Mouse (Mus musculus): ENCODE measurements at regions not wholly inside any gene's neighbourhood (a gene's known extent, or its start where the extent isn't known, plus 50 kb on each side); places are given as distances from the start of the nearest gene placed in this dataset.

DNA sequence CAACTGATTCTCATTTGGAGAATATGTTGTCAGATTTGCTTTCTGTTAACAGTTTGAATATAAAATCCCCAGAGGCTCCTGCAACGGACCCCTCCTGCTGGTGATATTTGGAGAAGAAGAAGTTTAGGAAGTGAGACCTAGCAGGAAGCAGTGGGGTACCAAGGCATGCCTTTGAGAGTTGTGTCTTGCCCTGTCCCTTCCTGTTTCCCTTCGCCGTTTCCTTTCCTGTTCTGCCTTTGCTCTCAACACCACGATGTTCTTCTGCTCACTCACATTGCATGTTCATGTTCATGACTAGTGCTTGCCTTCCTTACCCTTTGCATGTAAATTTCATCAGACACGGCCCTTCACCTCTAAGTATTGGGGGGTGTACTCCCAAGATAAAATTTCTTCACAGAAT lies 254.0 kb downstream of the Tle4 start:
- no peak for DNase-seq (ENCODE audit: low read depth, low spot score)

DNA sequence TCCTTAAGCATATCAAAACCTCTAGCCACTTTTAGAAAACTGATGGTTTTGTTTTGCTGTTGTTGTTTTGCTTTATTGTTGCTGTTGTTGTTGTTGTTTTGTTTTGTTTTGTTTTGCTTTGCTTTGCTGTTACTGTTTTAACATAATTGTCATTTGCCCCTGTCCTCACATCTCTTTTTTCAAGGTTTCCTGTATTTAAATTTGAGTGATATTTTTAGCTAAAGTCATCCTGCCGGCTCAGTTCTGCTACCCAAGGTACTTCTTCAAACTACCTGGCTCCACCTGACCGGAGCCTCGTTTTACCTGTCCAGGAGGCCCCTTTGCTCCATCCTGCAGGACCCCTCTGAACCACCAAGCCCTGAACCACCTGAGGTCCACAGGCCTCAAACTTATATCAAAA lies 253.4 kb downstream of the Tle4 start:
- no peak for DNase-seq (ENCODE audit: low read depth, low spot score)

DNA sequence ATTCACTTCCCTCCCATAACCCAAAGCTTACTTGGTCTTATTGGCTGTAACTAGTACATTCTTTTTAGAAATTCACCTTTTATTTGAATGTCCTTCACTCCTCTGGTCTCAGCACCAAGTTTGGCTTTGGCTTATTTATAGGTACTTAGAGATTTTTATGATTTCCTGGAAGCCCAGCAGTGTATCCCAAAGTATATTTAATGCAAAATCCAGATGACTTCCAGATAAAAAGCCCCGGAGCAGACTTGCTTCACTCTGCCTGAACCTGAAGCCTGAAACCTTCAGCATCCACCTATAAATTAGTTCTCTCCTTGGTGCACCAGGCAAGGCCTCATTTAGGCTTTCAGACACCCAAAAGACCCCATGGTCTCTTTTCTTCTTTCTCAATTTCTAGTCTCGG lies 250.8 kb downstream of the Tle4 start:
- no peak for DNase-seq (ENCODE audit: low read depth, low spot score)

DNA sequence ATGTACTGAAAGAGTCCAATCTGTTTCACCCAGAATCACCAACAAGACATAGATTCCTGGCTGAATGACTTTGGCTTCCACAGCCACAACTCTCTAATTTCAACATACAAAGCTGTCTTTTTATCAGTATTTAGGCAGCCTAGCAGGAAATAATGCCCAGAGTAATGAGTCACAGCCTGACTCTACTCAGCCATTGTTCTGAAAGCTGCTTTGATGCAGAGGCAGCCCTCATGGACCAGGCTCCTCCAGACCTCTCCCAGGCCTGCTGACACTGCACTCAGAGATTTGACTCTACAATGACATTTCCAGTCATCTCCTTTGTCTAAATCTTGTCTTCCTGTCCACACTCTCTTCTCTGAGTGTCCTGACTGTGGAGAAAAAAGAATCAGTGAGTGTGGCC lies 250.4 kb downstream of the Tle4 start:
- no peak for DNase-seq (ENCODE audit: low read depth, low spot score)

DNA sequence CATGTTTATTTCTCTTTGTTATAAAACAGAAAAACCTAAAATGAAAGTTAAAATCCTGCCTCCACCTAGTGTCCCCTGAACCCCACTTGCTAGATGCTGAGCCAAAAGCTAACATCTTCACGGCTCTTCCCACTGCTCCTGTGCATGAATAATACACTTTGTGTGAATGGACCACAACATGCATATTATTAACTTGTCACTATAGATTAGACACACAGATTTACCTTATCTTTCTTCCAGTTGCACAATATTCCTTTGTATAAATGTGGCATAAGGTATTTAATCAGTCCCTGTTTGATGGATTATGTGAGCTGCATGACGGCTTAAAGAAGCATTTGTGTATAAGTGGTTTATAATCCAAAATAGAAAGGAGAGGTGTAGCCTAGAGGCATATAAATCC lies 248.1 kb downstream of the Tle4 start:
- no peak for DNase-seq (ENCODE audit: low read depth, low spot score)

DNA sequence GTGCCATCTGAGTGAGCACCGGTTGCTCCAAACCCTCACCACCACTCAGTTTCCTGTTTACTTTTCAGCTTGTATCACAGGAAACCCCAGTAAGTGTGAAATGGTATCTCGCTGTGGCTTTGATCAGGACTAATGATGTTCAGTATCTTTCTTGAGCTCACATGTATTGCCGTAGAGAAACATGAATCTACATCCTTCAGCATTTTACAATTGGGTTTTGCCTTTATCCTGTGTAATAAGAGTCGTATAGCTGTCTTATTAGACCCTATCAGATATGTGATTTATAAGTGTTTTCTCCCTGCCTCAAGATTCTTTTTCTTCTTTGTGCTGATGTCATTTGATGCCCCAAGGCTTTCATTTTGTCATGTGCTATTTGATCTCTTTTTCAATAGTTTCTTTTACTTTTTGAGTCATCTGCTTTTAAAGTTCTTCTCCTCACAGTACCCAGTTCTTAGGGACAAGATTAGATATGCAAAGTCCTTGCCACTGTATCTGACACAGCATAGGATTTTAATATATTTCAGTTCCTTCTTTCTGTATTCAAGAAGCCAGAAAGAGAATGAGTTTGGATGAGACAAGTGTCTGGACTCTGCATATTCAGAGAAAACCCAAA lies 246.0 kb downstream of the Tle4 start:
- no peak for DNase-seq (ENCODE audit: low read depth, low spot score)

DNA sequence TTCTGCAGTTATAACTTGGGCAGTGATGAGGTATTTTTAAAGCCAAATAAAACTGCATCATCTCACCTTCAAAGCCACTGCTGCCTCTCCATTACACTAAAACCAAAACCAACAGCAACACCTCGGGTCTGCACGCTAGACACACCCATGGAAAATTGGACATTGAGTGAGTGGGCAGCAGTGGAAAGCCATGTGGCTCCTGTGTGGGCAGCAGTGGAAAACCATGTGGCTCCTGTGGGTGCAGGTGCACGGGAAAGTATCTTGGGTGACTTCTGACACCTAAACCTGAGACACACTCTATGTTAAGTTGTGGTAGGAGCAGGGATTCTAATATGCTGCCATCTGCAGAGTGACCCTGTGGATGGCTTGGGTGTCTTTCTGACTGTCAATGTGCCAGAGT lies 245.3 kb downstream of the Tle4 start:
- no peak for DNase-seq (ENCODE audit: low read depth, low spot score)

DNA sequence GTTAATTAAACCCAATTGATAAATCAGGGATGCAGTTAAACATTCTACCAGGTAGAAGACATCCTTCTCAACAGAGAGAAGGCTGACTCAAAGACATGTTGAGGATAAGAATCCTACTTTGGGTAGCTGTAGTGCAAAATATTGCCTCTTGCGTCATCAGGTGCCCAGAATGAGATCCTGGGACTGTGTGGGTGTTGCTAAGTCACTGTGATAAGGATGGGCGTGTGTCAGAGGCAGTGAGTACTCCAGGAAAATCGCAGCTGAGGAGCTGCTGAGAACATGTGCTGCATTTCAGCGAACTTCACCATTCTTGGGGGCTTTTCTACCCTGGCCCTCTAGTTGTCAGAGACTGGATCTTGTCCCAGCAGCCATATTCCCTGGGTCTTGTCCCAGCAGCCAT lies 244.7 kb downstream of the Tle4 start:
- DNase-seq (ENCODE audit: low read depth, low spot score) = no peak

DNA sequence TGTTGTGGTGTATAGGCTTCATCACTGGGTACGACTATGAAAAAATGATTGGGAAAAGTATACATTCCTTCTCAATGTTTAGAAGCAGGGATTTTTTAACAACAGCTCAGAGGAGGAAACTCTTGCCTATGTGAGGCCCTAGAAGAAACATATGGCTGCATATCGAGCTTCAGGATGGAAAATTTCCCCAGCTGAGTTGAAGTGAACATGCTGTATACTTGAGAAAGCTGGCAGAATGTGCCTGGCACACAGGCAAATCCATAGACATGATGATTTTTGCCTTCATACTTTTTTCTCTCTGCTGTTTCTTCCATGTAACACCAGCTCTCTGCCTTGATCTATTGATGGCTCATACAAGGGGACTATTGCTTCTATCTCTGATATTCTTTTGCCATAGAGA lies 242.7 kb downstream of the Tle4 start:
- no peak for DNase-seq (ENCODE audit: low read depth, low spot score)

DNA sequence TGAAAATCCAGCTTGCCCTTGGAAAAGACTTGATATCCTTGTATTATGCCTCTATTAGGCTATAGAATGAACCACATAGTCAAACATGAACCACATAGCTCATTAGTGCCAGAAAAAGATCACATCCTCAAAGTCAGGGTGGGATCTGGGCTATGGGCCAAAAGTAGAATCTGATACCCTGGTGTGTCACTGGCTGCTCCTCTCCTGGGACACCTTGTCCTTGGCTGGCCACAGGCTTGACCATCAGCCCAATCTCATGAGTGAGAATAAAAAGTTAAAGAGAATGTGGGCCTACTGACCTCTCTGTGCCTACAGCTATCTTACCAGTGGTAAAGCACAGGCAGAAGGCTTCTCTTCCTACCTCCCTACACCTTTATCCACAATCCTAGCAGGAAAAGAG lies 241.9 kb downstream of the Tle4 start:
- DNase-seq (ENCODE audit: low read depth, low spot score) = no peak

DNA sequence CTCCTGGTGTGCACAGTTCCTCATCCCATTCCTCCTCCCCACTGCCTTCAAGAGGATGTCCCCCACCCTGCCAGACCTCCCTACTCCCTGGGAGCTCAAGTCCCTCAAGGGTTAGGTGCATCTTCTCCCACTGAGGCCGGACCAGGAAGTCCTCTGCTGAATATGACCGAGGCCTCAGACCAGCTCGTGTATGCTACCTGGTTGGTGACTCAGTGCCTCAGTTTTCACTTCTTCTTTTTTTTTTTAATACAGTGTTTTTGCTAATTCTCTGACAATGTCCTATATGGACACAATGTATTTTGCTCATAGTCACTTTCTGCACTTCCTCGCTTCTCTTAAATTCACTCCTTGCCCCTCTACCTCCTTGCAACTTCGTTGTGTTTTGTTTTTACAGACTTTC lies 237.2 kb downstream of the Tle4 start:
- DNase-seq (ENCODE audit: low read depth, low spot score) = no peak

DNA sequence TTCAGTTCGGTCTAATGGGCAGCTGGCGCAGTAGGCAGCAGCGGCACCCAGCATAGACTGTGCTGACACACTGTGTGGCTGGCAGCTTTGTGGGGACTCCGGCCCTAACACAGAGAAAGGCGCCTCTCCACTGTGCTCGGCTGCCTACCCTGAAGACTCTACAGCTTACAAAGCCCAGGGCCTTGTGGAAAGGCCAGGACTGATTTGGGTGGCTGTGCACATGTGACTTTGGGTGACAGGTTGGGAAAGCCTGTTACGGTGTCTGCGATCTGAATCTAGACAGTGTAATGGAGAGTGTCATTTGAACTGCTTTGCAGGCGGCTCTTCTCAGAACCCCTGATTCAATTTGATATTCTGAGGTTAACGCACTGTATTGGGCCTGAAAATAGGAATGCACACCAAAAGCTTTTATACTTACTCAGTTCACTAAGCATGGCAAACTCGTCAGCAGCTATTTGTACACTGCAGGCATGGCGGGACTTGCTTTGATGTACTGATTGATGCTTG lies 228.7 kb downstream of the Tle4 start:
- no peak for DNase-seq (ENCODE audit: low read depth, low spot score)

DNA sequence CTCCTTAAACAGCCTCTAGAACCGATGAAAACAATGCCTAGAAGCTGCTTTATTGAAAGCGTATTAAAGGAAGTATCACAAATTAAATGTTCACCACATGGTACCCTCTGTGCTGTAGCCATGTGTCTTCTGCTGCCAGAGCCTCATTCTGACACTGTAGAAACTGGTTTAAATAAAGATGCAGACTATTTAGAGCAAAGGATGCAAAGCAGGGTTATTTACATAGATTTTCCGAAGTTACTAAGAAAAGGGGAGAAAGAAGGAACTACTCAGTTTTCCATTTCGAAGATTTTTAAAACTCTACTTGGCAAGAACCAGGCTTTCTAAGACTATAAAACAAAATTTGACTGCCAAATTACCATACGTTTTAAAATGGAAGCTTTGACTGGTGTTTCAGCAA lies 226.5 kb downstream of the Tle4 start:
- DNase-seq (ENCODE audit: low read depth, low spot score) = no peak

DNA sequence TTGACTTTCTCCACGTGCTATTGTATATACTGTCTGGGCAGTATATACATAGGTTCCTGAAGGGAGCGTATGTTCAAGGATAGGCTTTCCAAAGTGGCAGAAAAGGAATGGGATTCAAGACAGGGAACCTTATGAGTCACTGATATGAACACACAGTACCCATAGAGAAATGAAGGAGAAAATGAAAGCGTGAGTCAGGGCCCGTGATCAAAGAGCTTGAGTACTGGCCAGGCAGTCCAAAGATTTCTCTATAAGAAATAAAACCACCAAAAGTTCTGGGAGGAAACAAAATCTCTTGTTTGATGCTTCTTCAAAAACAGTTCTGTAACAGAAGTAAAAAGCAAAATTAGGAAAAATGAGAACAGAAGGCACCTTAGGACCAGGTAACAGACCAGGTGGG lies 223.9 kb downstream of the Tle4 start:
- no peak for DNase-seq (ENCODE audit: low read depth, low spot score)

DNA sequence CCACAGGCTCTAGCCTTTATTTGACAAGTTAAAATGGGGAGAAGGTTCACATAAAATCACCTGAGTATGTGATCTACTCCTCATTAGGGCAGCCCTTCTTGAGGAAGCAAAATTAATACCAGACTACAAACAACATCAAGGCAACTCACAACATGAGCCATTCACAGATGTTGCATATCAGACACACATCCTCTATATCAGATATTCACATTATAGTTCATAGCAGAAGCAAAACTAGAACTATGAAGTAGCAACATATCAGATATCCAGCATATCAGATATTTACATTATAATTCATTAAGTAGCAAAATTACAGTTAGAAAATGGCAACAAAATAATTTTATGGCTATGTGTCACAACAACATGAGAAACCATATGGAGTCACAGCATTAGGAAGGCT lies 217.0 kb downstream of the Tle4 start:
- no peak for DNase-seq (ENCODE audit: low read depth, low spot score)

DNA sequence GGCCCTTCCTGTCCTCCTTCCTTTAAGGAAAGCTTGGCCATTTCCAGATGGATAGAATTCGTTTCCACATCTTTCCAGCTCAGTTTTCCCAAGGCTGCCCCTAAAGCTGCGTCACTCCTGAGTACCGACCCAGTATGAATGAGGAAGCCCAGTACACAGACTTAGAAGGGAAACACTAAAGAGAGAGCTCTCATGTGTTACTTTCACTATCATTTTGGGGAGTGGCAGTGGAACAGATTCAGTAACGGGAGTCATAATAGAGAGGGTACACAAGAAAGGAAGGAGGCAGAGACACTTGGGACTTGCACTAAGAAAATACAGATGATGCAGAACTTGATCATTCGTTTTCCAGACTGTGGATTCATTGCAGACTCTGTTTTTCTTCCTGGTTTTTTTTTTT lies 210.1 kb downstream of the Tle4 start:
- no peak for DNase-seq (ENCODE audit: low read depth, low spot score)

DNA sequence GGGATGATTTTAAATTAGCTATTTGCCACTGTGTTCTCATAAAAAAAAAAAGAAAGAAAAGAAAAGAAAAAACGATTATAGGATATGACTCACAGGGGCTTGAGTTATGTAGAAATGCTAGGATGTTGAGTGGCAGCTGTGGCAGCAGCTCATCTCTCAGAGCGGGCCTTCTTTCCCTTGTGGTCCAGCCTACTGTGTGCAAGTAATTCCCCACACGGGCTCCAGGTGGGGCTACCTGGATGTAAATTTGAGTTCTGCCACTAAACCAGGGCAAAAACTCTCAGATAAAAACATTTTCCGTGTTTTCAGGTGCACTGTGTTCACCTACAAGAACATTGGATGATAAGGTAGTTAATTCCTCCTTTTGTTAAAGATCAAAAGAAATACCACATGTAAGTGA lies 209.3 kb downstream of the Tle4 start:
- no peak for DNase-seq (ENCODE audit: low read depth, low spot score)

DNA sequence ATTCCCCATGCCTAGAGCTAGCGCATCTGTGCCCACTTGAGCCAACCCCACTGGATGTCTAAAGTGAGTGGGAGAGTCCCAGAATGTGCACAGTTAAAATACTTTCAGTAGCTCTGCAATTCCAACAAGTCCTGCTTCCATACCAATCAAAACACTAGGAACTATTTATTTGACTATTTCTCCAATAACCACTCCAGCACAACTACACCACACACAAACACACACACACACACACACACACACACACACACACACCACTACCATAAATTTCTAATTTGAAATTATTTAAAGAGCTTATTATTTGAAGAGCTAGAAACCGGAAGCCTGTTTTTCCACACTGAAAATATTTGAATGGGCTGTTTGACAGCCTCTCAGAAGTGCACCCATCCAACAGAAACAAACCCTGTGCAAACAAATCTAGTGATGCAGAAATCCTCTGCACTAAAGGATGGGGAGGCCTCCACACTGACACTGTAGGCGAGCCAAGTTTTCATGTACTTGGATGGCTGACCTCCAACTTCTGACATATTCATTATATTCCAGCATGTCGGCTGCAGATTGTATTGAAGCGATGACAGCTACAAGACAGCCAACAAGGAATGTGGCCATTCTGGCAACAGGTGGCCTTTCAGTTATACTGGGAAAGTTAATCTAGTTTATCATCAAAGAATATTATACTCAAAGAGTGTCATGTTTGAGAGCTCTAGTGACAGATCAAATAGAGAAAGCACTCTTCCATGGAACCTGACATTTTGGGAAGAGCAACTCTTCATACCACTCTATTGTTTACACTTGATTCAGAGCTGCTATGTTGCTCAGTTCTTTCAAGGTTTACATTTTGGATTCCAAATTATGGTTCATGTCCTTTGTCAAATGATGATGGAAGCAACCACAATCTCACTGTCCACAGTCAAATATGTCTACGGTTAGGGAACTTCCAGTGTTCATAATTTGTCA lies 207.7 kb downstream of the Tle4 start:
- DNase-seq (ENCODE audit: low read depth, low spot score) = no peak

DNA sequence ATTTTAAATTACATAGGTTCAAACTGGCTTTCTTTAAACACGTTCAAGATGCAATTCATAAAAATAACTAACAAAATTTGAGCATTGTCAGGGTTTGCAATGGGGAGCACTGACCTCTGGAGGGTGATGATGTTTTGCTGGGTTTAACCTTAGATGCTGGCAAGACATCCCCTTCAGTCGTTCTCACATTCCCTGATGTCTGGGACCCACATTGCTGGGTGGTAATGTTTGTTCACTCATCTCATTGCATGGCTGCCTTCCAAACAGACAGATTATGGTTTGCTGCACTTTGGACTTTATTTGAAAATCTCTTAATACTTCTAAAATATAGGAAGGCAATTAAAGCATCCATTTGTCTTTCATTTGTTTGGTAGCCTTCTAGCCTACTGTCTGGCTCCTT lies 206.9 kb downstream of the Tle4 start:
- no peak for DNase-seq (ENCODE audit: low read depth, low spot score)

All from embryo, embryonic 11.5 days (tissue).